Mouse (Mus musculus): ENCODE data around the gene Pgc. TPM values are rescaled to one million over a fixed set of nuclear protein-coding genes. Genes with fewer than 3 reads are reported as not detected.

Pgc gene
- polyA plus RNA-seq, 1 experiment, result not detected

- H3K4me2 ChIP-seq (ENCODE audit: low read depth), result no peak overlapping the region
- H3K27me3 ChIP-seq (ENCODE audit: control insufficient read depth, insufficient read depth, insufficient read length), result no peaks in the 10 kb centered on the region
- no peaks in the 10 kb centered on the region for H3K79me2 ChIP-seq (ENCODE audit: control insufficient read depth, insufficient read depth)
- H3K36me3 ChIP-seq (ENCODE audit: control insufficient read depth, insufficient read depth), result no peaks in the 10 kb centered on the region
- TF ChIP-seq MAX (IDR thresholded peaks at IDR 0.05; ENCODE audit: low read depth), result no peak
- TF ChIP-seq SRF (IDR thresholded peaks at IDR 0.05; ENCODE audit: control insufficient read depth, insufficient read length, low read depth), result no peak
- no peak for TF ChIP-seq MYOG (IDR thresholded peaks at IDR 0.05; ENCODE audit: control insufficient read depth in 1 of 3, insufficient read depth in 1 of 3, insufficient read length in 2 of 3, low read depth in 2 of 3)
- no peak for TF ChIP-seq CEBPB (IDR thresholded peaks at IDR 0.05; ENCODE audit: insufficient read depth, poor library complexity, severe bottlenecking)
- TF ChIP-seq TCF12 (IDR thresholded peaks at IDR 0.05; ENCODE audit: insufficient read depth, poor library complexity, severe bottlenecking), result no peak
- no peak for TF ChIP-seq POLR2A (IDR thresholded peaks at IDR 0.05; ENCODE audit: insufficient read length, low read depth)
- TF ChIP-seq TCF3 (IDR thresholded peaks at IDR 0.05; ENCODE audit: insufficient read length, low read depth), result no peak
- TF ChIP-seq E2F4 (IDR thresholded peaks at IDR 0.05; ENCODE audit: insufficient read depth), result no peak
- no peak for TF ChIP-seq REST (IDR thresholded peaks at IDR 0.05; ENCODE audit: insufficient read depth, insufficient read length)
- TF ChIP-seq MYOD1 (IDR thresholded peaks at IDR 0.05; ENCODE audit: control insufficient read depth in 1 of 3, insufficient read length in 2 of 3, low read depth in 2 of 3), result no peak
- no peak for TF ChIP-seq USF1 (IDR thresholded peaks at IDR 0.05; ENCODE audit: low read depth)
- no peak for TF ChIP-seq POLR2AphosphoS2 (IDR thresholded peaks at IDR 0.05; ENCODE audit: insufficient read length, low read depth)
- no peak overlapping the region for H3K4me3 ChIP-seq
- H3ac ChIP-seq (ENCODE audit: control insufficient read depth, insufficient read length), result no peak overlapping the region
Measured at GRCm38 (mm10) chr17:47783445-47784223, 57.0 kb downstream of the Pgc start.

Other genes with a start within 250 kb of the Pgc start
- gene Taf8, start 224.6 kb upstream of the Pgc start, polyA plus RNA-seq (2012; fragmentation: generic; extraction: Trizol), result 13.4 TPM
- 858 TPM for gene Ccnd3, start 221.8 kb upstream of the Pgc start, polyA plus RNA-seq (2012; fragmentation: generic; extraction: Trizol)
- 41.0 TPM for gene Bysl, start 115.3 kb upstream of the Pgc start, polyA plus RNA-seq (2012; fragmentation: generic; extraction: Trizol)
- 33.4 TPM for gene Med20, start 115.3 kb upstream of the Pgc start, polyA plus RNA-seq (2012; fragmentation: generic; extraction: Trizol)
- gene Gm20517, start 115.3 kb upstream of the Pgc start, polyA plus RNA-seq (2012; fragmentation: generic; extraction: Trizol), result 1.5 TPM
- 2.5 TPM for gene Usp49, start 96.2 kb upstream of the Pgc start, polyA plus RNA-seq (2012; fragmentation: generic; extraction: Trizol)
- 232 TPM for gene Tomm6, start 38.5 kb upstream of the Pgc start, polyA plus RNA-seq (2012; fragmentation: generic; extraction: Trizol)
- 3.4 TPM for gene Frs3, start 37.8 kb upstream of the Pgc start, polyA plus RNA-seq (2012; fragmentation: generic; extraction: Trizol)
- gene Gm21981, start 32.4 kb upstream of the Pgc start, polyA plus RNA-seq (2012; fragmentation: generic; extraction: Trizol), result 1.3 TPM
- gene Prickle4, start 32.1 kb upstream of the Pgc start, polyA plus RNA-seq (2012; fragmentation: generic; extraction: Trizol), result 0.32 TPM
- gene Tfeb, start 10.2 kb downstream of the Pgc start, polyA plus RNA-seq (2012; fragmentation: generic; extraction: Trizol), result 16.5 TPM
- gene Mdfi, start 107.8 kb downstream of the Pgc start, polyA plus RNA-seq (2012; fragmentation: generic; extraction: Trizol), result 1.1 TPM
- 24.7 TPM for gene Foxp4, start 197.8 kb downstream of the Pgc start, polyA plus RNA-seq (2012; fragmentation: generic; extraction: Trizol)